Mouse (Mus musculus): Measurements from ENCODE around the gene Bach1.

- TF ChIP-seq CTCF (IDR thresholded peaks at IDR 0.05; ENCODE audit: low read depth) (no peak), EP300 (IDR thresholded peaks at IDR 0.05; ENCODE audit: low read depth) (no peak)
Observed at GRCm38 (mm10) chr16:87655579-87655978, 43.2 kb upstream of the Bach1 start.

Measured in heart, postnatal 0 days (tissue).